Mouse (Mus musculus) layer of hippocampus, adult 9-11 months (tissue): ENCODE data around the gene 4930518I15Rik.
"Not testable (repeated sequence)": the region's sequence is repeated elsewhere in the genome, so short reads cannot be mapped to it uniquely, and the experiment has no call there.

ENCODE experiments used
- DNase-seq: peaks from one replicate; pipeline ENCODE4 v3.0.0; 2022

4930518I15Rik gene

DNA sequence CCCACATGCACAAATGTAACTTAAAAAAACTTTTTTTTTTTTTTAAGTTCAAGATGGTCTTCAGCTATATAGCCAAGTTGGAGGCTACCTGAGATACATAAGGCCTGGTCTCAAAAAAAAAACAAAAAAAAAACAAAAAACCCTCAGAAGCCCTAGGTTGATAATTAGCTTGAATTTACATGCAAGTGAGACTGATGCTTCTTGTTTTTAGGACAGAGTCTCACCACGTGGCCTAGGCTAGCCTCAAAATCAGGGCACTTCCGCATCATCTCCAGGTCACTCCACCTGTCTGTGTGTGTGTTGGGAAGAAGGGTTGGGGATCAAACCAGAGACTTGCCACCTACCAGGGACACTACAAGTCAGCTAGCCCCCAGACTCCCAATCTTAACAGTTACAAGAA lies at the start of gene 4930518I15Rik:
TSS of gene 4930518I15Rik (minus strand) at position 112 of the 400 bp plus-strand sequence.
- DNase-seq, result no peak

DNA sequence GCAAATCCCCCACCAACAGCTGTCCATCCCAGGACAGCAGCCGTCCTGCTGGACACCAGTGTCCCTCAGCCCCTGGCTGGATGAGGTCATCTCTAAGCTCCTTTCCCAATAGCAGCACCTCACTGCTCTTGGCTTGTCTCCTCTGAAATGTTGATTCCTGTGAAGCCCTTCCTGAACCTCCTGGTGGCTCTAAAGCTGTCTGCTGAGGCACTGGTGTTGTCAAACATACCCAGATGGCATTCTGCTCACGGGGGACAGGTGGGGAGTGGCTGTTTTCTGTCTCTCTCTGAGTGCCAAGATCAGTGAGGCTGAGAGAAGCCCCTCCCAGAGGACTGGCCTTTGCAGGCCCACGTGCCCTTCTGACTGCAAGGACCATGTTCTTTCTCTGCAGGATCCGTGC lies 48.2 kb upstream of the 4930518I15Rik start:
- DNase-seq, result not testable (repeated sequence)

DNA sequence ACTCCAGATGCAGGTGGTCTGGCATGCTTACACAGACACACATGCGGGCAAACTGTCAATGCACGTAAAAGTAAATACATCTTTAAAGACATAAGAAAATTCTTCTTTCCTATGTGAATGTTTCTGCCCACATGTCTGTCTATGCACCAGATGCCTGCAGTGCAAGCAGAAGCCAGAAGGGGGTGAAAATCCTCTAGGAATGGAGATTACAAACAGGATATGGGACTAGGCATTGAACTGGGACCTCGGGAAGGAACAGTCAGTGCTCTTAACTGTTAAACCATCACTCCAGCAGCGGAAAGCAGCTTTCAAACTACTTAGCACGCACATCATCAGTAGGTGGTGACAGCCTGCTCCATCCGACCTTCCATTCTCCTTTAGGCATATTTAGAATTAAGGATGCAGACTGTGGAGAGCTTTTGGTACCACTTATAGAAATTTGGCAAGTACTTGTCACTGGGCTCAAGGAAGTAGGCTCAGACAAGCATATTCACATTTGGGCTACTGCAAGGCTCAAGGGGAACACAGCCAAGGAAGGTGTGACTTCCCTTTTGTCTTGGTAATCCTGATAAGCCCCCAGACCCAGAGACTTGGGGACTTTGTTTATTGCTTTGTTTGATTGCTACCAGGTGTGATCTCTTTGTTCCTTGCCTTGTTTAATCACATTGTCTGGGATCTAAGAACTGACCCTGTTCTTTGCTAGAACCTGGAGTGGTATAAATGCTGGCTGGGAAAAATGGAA lies 47.4 kb upstream of the 4930518I15Rik start:
- DNase-seq, result peak; percentile 73

DNA sequence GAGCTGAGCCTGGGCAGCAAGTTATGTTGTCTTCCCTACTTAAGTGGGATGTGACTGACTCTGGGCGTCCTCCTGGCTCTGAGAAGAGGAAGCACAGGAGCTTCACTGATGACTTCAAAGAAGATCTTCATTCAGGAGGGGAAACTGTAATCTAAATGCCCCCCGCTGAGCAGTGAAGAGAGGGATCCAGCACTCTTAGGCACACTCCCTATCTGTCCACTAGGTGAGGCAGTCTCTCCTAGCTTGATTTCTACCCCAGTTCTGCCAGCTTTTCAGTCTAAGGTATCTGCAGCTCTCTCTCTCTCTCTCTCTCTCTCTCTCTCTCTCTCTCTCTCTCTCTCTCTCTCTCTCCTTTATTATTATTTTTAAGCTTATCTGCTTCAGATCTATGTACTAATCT lies 45.6 kb upstream of the 4930518I15Rik start:
- no peak for DNase-seq

DNA sequence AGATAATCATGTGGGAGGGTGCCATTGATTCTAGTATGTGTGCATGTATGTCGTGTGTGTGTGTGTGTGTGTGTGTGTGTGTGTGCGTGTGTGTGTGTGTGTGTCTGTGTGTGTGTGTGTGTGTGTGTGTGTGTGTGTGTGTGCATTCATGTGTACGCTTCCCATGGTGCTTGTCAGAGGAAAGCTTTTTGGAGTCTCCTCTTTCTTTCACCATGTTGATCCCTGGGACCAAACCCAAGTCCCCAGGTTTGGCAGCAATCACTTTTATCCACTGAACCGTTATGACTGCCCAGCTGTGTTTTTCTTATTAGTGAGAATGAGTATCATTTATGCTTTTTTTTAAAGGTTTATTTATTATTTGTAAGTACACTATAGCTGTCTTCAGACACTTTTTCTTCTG lies 44.7 kb upstream of the 4930518I15Rik start:
- DNase-seq, result not testable (repeated sequence)

DNA sequence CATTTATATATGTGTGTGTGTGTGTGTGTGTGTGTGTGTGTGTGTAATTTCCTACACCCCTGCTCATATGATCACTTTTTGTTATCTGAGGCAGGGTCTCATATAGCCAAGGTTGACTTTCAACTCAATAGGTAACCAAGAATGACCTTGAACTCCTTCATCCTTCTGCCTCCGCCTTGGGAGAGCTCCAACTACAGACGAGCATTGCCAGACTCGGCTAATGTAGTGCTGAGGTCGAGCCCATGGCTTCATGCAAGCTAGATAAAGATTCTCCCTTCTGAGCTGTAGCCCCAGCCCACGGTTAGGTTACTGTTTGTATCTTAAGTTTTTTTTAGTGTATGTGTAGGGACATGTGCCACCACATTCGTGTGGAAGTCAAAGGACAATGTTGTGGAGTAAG lies 44.1 kb upstream of the 4930518I15Rik start:
- no peak for DNase-seq

DNA sequence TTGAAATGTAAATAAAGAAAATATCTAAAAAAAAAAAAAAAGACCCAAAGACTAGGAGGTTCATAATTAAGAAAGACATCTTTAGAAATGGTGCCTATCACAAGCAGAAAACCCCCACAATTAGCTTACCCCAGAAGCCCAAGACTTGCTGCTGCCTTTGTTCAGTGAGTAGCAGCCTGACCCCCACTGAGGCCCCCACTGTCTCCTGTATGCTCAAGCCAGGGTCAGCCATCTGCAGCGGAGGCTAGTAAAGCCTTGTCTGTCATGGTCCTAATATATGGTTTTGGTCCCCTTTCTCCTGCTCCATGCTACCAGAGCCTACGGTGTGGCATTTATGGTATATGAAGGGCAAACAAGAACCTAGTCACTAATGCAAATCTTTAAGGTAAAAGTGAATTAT lies 43.6 kb upstream of the 4930518I15Rik start:
- no peak for DNase-seq

DNA sequence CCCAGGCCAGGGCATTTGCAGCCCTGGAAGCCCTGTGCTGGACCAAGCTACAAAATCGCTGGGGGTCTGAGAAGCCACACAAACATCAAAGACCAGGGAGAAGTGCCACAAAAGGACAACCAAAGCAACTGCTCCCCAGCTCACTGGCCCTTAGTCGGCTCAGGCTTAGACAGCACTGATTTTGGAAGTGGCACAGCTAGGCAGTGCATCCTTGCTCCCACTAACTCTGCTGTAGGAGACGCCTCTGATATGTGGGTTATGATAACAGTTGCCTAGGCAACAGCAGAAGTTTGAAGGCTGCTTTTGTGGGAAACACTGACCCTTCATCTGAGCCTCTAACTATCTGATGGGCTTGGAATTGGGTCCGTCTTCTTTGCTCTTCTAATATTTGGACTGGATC lies 41.4 kb upstream of the 4930518I15Rik start:
- no peak for DNase-seq

DNA sequence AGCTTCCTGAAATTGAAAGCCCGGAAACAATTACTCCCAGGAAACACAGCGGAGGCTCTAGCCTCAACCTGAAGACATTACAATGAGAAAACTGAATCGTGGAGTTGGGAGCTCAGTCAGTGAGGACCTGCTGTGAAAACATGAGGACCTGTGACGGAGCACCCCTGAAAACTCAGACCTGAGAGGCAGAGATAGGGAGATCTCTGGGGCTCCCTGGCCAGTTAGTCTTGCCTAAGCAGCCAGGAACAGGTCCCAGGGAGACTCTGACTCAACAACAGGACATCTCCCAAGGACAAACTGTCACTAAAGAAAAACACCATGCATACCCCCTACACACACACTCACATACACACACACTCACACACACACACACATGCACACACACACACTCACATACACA lies 40.6 kb upstream of the 4930518I15Rik start:
- DNase-seq, result no peak

DNA sequence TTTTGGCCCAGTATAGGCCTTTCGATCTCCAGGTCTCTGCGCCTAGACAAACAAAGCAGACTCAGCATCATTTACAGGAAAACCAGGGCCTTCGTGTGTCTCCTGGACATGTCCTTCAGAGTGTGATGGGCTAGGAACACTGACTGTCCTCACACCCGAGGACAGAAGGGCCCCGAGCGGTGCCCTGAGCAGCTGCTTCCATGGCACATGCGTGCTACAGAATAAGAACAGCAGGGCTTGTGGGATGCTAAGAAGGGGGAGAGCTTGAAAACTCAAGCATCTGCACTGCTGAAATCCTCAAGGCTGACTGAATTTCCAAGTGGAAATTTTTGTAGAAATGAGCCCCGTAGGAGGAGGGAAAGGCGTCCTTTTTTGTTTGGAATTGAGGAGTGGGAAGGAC lies 39.3 kb upstream of the 4930518I15Rik start:
- DNase-seq, result peak; percentile 42

DNA sequence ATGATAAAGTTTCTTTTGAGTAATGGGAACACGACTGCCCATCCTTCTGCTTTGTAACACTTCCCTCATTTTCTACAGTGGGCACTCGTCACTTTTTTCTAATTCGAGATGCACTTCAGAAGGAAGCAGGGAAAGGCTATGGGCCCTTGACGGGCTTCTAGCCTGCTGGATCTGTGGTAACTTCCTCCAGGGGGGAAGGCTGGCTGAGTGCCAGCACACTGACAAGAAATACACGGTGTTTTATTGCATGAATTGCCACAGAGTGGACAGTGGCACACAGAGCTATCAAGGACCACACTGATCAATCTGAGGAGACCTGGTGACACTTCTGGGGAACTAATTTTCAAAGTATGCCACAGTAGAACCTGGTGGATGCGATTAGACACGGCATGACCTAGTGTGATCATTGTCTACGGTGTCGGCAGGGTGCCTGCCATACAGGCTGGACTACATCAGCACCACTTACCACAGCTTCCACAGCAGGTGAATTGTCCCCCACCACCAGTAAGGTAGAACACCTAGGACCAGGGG lies 38.7 kb upstream of the 4930518I15Rik start:
- DNase-seq, result no peak

DNA sequence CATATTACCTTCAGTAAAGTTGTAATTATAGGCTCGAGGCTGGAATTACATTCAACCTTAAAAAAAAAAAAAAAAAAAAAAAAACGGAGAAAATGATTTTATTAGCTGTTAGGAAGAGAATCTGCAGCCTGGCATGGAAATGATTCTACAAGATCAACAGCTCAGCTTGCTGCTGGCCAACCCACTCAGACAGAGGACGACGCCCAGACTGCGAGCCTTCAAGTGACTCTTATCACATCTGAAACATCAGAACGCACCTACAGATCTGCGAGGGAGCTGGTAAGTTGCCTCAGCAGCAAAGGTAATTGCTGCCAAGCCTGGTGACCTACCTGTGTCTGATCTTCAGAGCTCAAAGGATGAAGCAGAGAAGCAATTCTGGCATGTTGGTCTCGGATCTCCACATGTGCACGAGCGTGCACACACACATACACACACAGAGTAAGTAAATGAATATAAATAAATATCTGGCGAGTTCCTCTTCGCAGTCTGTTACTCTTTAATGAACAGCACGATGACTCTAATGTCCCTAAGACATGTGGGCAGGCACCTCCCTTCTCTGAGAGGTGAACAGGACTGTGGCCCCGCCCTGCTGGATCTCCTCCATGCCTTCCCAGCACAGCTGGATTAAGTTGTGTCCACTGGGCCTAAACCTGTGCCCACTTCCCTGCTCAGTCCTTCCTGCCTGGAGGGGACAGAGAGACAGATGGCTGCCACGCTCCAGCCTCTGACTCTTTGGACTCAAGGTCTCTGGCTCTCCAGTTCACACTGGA lies 36.9 kb upstream of the 4930518I15Rik start:
- no peak for DNase-seq

DNA sequence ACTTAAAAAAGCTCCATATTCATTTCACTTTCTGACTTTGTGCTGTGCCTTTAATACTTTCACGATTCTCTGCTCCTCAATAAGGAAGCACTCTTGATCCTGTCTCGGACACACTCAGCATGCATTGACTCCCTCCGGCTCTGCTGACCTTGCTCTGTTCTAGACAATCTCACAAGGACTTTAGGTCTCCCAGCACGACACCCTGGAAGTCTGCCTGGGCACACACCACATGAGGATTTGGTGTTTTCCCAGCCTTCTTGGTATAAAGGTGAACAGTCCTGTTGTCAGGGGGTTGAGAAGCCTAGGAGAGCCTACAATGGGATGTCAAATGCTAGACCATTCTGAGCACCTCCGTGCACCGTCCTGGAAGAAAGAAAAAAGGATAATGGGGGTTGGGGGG lies 35.1 kb upstream of the 4930518I15Rik start:
- DNase-seq, result no peak

DNA sequence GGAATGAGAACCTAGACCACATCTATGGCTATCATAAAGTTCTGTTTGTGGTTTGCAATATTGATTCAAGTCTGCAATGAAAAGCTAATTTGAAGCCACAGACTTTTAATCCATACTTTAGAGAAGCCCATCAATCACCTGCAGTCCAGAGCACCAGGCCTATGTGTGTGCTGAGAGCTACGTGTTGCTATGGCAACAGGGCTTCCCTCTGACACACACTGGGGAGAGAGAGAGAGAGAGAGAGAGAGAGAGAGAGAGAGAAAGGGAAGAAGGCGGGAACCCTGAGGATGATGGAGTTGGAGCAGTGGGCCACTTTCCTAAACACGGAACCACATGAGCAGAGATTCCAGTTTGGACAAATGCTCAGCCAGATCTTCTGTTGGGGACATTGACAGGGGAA lies 34.5 kb upstream of the 4930518I15Rik start:
- no peak for DNase-seq

DNA sequence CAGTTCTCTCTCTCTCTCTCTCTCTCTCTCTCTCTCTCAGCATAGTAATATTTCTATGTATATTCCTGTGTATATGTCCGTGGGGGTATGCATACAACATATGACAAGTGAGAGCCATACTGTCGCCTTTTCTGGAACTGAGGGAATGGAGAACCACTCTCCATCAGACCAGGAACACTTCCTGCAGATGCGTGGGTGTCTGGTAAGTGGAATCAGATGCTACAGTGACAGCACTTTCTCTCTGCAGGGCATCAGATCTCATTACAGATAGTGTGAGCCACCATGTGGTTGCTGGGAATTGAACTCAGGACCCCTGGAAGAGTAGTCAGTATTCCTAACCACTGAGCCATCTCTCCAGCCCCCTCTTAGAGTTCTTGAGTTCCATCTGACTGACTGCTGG lies 30.7 kb upstream of the 4930518I15Rik start:
- DNase-seq, result no peak

DNA sequence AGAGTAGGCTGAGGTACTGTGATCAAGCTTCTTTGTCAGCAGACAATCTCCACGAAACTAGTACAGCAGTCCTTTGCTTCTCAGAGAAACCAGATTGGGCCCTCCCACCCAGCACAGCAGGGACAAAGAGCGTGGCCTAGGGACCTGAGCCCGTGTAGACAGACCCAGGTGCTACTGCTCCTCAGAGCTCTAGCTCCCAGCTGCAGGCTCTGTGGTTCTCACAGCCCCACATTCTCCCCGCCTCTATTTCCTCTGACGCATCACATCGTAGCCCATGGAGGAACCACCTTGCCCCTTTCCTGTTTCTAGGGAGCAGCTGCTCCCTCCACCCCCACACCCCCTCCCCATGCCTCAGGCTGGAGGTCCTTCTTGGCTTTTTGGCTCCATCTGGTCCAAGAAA lies 29.3 kb upstream of the 4930518I15Rik start, which contains the start of gene Sla2:
TSS of gene Sla2 (minus strand) at position 176 of the 400 bp plus-strand sequence.
- no peak for DNase-seq

DNA sequence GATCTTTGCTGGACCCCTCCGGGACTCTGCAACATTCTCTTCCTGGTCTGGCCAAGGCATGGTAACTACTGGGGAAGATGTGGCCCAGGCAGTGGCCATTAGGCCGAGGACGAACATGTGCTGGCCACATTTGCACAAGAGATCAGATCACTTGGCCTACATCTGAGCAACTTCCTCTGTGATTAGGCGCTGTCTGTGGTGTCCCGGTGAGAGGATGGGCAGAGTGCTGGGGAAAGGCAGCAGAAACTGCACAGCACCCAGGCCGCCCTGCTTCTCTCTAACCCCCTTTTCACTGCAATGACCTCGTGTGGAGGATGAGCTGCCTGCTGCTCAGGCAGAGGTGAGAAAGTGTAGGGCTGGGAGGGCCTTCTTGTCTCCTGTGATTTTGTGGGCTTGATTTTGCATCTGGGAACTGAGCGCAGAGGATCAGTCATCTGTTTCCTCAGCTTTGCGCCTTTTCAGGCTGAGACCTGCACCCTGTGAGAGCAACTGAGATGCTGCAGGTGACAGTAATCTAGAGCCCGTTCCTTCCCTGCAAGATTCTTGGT lies 28.4 kb upstream of the 4930518I15Rik start:
- no peak for DNase-seq

DNA sequence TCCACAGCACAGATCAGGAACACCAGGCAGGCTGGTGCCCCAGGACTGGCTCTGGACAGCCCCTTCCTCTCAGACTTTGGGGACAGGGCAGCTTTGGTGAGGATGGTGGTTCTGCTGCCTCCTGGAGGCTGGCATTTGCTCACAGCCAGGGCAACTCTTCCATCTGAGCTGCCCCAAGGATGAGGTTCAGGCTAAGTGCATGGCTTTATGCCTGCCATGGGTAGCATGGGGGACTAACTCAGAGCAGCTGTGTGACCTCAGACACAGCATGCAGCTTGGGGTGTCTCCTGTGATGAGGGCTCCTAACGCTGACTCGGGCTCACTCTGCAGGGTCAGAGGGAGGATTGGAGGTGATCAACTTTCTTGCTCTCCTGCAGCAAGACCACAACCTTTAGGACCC lies 27.9 kb upstream of the 4930518I15Rik start:
- DNase-seq, result not testable (repeated sequence)

DNA sequence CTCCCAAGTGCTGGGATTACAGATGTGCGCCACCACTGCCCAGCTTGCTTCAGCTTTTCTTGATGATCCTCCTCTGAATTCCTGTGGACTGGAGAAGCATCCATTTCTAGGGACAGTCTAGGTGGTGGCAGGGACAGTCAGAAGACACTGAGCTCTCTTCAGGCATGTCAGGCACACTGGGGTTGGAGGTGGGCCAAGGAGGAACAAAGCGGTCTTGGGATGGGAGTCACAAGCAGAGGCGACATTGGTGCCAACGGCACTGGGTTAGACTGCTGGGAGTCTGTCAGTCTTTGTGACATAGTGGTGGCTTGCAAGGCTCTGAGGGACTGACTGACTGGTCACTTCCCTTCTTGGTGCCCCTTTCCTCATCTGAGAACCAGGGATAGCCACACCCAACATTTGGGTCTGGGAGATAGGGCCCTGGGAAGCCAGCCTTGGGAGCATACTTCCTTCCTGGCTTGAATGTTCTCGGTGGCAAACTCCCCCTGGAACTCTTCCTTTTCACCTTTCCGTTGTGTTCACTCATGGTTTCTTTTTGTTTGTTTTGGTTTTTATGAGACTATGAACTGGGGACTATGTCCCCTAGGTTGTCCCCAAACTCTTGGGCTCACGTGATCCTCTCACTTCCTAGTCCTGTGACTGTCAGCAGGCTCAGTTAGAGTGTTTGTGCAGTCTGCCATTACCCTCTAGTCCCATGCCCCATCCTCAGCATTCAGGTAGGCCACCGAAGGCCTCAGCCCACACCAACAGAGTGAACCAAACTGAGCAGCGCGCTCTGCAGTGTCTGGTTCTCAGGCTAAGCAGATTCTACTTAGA lies 26.9 kb upstream of the 4930518I15Rik start:
- DNase-seq, result no peak

DNA sequence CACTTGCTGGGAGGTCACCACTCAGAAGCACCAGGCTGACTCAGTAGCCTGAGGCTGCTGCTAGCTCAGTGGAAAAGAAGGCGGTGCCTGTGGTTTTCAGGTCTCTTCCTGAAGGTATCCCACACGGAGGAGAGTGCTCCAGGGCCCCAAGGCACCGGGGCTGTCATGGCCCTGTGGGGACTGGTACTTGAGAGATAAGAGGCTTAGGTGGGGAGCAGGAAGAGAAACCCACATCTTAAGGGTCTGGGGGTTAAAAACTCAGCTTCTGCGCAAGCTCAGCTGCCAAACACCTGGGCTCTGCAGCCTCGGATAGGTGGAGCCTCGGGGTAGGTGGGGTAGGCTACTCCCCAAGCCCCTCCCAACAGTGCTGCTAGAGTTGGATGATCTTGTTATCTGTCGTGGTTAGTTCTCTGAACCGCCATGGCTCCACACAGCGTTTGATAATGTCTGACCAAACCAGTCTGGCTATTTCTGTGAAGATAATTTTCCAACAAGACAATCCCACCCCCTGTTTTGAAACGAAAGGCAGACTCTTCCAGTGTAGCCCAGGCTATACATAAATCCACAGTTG lies 24.8 kb upstream of the 4930518I15Rik start:
- no peak for DNase-seq

DNA sequence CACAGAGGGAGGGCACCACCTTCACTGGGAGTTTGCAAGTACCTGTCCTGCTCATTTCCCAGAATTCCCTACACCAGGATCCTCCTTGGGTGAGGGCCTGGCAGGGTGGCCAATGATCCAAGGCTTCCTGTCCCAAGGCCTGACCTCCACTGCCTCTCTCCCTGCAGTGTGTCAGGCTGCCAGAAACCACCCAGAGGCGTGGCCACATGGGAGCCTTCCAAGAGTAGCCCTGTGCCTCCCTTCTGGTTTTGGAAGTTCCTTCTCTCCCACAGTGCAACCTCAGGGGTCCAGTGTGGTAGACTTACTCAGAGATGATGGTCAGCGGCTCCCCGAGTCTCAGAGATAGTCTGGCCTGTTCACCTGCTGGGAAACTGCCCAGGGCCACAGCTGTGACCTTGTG lies 21.8 kb upstream of the 4930518I15Rik start:
- DNase-seq, result no peak

DNA sequence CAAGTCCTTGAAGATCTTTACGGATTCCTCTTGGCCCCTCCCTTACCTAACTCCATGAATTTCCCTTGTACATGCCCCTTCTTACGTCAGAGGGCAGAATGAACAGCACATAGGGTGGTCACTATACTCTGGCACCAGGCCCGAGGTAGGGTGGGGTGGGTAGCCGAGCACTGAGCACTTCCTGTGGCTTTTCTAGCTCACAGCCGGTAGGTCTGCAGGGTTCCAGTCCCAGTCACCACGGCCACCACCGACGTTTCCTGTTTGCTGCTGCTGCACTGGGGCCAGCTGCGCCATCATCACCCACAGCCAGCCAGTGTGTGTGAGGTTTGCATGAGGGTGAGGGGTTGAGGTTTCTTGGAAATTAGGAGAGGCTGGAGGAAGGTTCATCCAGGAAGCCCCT lies 20.0 kb upstream of the 4930518I15Rik start:
- DNase-seq, result no peak
